Mouse (Mus musculus) liver, embryonic 16.5 days (tissue): Measurements from ENCODE around the gene Gch1. TPM values are rescaled to one million over a fixed set of nuclear protein-coding genes. Genes with fewer than 3 reads are reported as not detected.
A peak's percentile ranks its signal among the peaks of the same experiment; 100 is the strongest.

Experiments used
- ATAC-seq: fragments of 200-750 bp; cut with Nextera tagmentation; 2 replicates; pipeline ENCODE4 v1.8.0; 2017; ENCODE audit warnings: low read depth, mild to moderate bottlenecking, moderate number of reproducible peaks, moderate library complexity
- H3K27ac ChIP-seq: fragments of 300-500 bp; sonication (generic); 2 replicates; pipeline ENCODE4 v1.5.1; 2014; ENCODE audit warnings: mild to moderate bottlenecking, low read length
- H3K27me3 ChIP-seq: fragments of 300-500 bp; sonication (generic); 2 replicates; pipeline ENCODE4 v1.6.1; 2014; ENCODE audit warnings: low read depth, low read length, mixed read lengths; ENCODE audit not compliant: control insufficient read depth, insufficient read depth
- H3K36me3 ChIP-seq: fragments of 300-500 bp; sonication (generic); 2 replicates; pipeline ENCODE4 v1.6.1; 2014; ENCODE audit warnings: mild to moderate bottlenecking; ENCODE audit not compliant: control insufficient read depth, insufficient read depth
- H3K4me1 ChIP-seq: fragments of 300-500 bp; sonication (generic); 2 replicates; pipeline ENCODE4 v1.6.1; 2014; ENCODE audit warnings: low read depth, low read length, mixed read lengths; ENCODE audit not compliant: control insufficient read depth
- H3K4me2 ChIP-seq: fragments of 300-500 bp; sonication (generic); 2 replicates; pipeline ENCODE4 v1.6.1; 2014; ENCODE audit warnings: low read depth, low read length, mixed read lengths
- H3K4me3 ChIP-seq: fragments of 300-500 bp; sonication (generic); 2 replicates; pipeline ENCODE4 v1.5.1; 2014; ENCODE audit warnings: low read depth, mild to moderate bottlenecking, low read length
- H3K9ac ChIP-seq: fragments of 300-500 bp; sonication (generic); 2 replicates; pipeline ENCODE4 v1.6.1; 2014; ENCODE audit warnings: low read depth, low read length
- H3K9me3 ChIP-seq: fragments of 300-500 bp; sonication (generic); replicated peaks from 2 replicates; pipeline ENCODE4 v1.6.1; 2016; ENCODE audit warnings: low read length; ENCODE audit not compliant: control insufficient read depth
- WGBS: fragments of 180-500 bp; shearing (Covaris S2); extraction: QIAGEN DNeasy Blood & Tissue Kit; methylation state at CpG from one replicate; pipeline ENCODE4 v1.1.7; 2014; ENCODE audit not compliant: insufficient replicate concordance; 5-methylcytosine and 5-hydroxymethylcytosine counted together
- polyA plus RNA-seq: library from polyadenylated mRNA; unstranded; fragments of >200 nt; fragmentation: Nextera tagmentation; extraction: Ambion mirVana; gene quantifications from 2 replicates; pipeline ENCODE4 v1.2.1, GENCODE M21; 2015

Gene Gch1
- polyA plus RNA-seq, 1 experiment from 2014 or later: 4.6 TPM

DNA sequence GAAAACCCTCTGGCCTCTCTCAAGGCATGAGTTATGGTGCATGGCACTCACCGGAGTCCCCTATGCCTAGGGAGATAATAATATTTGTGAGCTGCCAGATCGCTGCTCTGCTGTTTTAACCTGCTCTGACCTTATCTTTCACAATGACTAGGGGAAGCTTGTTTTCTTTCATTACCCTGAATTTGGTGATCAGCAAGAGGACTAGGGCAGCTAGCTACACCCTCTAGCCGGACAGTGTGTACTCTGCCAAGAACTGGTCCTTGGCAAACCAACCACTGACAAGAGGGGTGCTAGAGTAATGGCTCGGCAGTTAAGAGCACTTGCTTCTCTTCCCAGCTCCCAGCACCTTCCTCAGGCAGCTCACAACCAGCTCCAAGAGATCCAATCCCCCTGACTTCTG is 1.4 kb upstream of the Gch1 start:
- Histone ChIP-seq H3K4me2 (no peak overlapping the region), H3K9me3 (no peaks in the 10 kb centered on the region), H3K27ac (no peak overlapping the region), H3K4me3 (no peak overlapping the region), H3K36me3 (no peaks in the 10 kb centered on the region), H3K4me1 (peaks cover 21% of the 10 kb centered on the region), H3K9ac (no peak overlapping the region), H3K27me3 (peaks cover 10% of the 10 kb centered on the region; the same call in 1 of the 2 replicates)
- 49% methylated on average over 4 of the region's 4 CpGs for WGBS
- ATAC-seq: no peak

DNA sequence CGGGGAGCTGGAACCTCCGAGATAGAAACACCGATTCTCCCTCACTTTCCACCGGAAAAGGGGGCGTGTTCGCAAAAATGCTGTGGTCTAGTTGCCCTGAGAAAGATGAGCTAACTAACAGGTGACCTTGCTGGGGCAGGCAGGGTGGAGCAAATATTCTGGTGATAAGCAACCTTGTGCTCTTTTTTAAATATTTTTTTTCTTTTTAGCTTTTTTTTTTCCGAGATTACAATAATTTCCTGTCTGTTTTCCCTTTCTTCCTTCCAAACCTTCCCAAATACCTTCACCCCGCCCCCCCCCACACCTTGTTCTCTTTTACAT is 382 bp upstream of the Gch1 start:
- peak overlapping the region; percentile 54; the same call in 1 of the 2 replicates for H3K27ac ChIP-seq
- WGBS: 8% methylated on average over 8 of the region's 8 CpGs
- peak overlapping the region; percentile 86 for H3K9ac ChIP-seq
- H3K27me3 ChIP-seq: peaks cover 10% of the 10 kb centered on the region; the same call in 1 of the 2 replicates
- peak; percentile 59 for ATAC-seq
- no peaks in the 10 kb centered on the region for H3K9me3 ChIP-seq
- H3K4me3 ChIP-seq: peak overlapping the region; percentile 81
- peak overlapping the region; percentile 99 for H3K4me2 ChIP-seq
- no peaks in the 10 kb centered on the region for H3K36me3 ChIP-seq
- H3K4me1 ChIP-seq: peaks cover 21% of the 10 kb centered on the region

DNA sequence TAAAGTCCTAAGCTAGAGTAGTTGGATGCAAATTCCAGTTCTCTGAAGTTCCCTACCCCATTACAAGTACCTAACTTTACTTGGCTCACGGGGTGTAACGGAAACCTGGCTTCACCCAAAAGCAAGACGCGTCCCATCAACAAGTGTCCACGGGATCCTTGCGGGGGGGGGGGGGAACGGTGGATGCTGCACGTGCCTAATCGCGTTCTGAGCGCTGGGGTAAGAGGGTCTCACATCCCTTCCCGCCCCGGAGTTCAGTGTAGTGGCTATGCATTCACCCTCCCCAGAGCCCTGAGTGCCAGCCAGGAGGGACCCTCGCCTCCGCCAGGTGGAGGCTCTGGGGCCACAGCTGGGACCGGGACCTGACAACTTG is 752 bp downstream of the Gch1 start:
- no peak overlapping the region for H3K27ac ChIP-seq
- H3K4me1 ChIP-seq: peaks cover 21% of the 10 kb centered on the region
- peak overlapping the region; percentile 81 for H3K4me3 ChIP-seq
- peak overlapping the region; percentile 99 for H3K4me2 ChIP-seq
- under 1% methylated on average over 16 of the region's 16 CpGs for WGBS
- no peak for ATAC-seq
- peak overlapping the region; percentile 86 for H3K9ac ChIP-seq
- no peaks in the 10 kb centered on the region for H3K9me3 ChIP-seq
- no peaks in the 10 kb centered on the region for H3K36me3 ChIP-seq
- H3K27me3 ChIP-seq: peaks cover 10% of the 10 kb centered on the region; the same call in 1 of the 2 replicates

DNA sequence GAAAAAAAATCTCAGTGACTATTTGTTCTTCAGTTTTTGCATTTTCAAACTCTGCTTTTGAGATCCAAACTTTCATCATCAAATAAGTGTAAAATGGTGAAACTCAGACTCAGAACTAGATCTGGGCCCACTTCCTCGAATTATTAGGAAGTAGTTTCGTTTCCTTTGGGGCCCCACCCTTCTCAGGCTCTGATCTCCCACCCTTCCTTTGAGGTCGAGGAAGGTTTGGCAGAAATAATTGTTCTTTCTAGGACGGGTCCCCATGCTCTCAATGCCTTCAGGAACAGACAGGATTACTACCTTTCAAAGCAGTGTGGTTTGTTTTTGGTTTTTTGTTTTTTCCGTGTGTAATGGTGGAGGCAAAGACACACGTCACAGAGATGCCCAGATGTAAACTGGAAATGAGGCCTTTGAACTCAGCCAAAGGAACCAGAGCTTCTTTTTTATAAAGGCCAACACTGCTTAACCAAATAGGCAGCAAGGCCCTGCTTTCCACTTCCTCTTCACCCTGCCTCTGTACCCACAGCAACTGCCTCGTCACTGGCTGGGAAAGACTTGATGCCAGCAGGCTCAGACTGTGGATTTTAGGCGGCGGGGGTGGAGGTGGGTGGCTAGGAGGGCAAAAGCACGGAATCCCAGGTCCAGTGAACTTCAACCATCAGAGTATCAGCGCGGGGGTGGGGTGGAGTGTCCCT is 1.4 kb downstream of the Gch1 start:
- Histone ChIP-seq H3K4me3 (peak overlapping the region; percentile 81), H3K4me1 (peaks cover 21% of the 10 kb centered on the region), H3K9me3 (no peaks in the 10 kb centered on the region), H3K4me2 (peak overlapping the region; percentile 99), H3K9ac (no peak overlapping the region), H3K27me3 (peaks cover 10% of the 10 kb centered on the region; the same call in 1 of the 2 replicates), H3K27ac (no peak overlapping the region), H3K36me3 (no peaks in the 10 kb centered on the region)
- ATAC-seq: no peak
- 16% methylated on average over 12 of the region's 12 CpGs for WGBS

DNA sequence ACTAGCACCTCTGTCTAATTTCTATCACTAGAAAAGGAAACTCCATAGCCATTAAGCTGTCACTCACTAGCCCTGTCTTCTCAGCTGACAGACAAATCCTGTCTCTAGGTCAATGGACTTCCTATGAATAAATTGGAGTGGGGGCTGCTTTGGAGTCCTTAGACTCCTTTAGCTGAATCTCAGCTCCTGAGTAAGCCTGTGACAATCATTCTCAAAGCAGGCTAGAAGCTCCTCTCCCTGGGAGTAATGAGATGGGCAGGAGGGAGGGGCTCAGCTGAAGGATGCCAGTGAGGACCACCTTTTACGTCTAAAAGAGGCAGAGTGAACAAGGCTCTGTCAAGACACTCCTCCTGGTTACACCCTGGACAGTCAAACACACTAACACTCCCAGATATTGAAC is 2.0 kb downstream of the Gch1 start:
- H3K4me3 ChIP-seq: no peak overlapping the region
- no peaks in the 10 kb centered on the region for H3K36me3 ChIP-seq
- H3K27ac ChIP-seq: no peak overlapping the region
- no peaks in the 10 kb centered on the region for H3K9me3 ChIP-seq
- H3K4me1 ChIP-seq: peaks cover 21% of the 10 kb centered on the region
- peaks cover 10% of the 10 kb centered on the region; the same call in 1 of the 2 replicates for H3K27me3 ChIP-seq
- no peak overlapping the region for H3K9ac ChIP-seq
- ATAC-seq: no peak
- 52% methylated on average over 1 of the region's 1 CpGs for WGBS
- no peak overlapping the region; the same call in 1 of the 2 replicates for H3K4me2 ChIP-seq

DNA sequence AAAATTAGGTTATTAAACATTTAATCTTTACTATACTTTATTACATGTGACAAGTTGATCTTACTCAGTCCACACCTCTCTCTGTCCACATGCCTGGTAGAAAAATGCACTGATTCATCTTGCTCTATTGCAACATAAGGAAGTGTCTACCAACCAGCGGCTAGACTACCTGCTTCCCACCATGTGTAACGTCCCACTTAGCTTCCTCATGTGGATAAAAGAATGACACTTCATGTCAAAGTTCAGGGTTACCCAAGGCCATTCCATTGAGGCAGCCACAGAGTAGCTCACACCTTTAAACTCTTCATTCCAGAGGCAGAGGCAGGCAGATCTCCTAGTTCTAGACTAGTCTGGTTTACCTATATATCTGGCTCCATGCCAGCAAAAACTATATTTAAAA is 2.7 kb downstream of the Gch1 start:
- ATAC-seq: no peak
- H3K9ac ChIP-seq: no peak overlapping the region
- H3K36me3 ChIP-seq: no peaks in the 10 kb centered on the region
- no peak overlapping the region for H3K4me2 ChIP-seq
- H3K27me3 ChIP-seq: peaks cover 10% of the 10 kb centered on the region; the same call in 1 of the 2 replicates
- no peak overlapping the region for H3K27ac ChIP-seq
- no peak overlapping the region for H3K4me3 ChIP-seq
- WGBS: 38% methylated on average over 2 of the region's 2 CpGs
- H3K4me1 ChIP-seq: peaks cover 21% of the 10 kb centered on the region
- H3K9me3 ChIP-seq: no peaks in the 10 kb centered on the region

DNA sequence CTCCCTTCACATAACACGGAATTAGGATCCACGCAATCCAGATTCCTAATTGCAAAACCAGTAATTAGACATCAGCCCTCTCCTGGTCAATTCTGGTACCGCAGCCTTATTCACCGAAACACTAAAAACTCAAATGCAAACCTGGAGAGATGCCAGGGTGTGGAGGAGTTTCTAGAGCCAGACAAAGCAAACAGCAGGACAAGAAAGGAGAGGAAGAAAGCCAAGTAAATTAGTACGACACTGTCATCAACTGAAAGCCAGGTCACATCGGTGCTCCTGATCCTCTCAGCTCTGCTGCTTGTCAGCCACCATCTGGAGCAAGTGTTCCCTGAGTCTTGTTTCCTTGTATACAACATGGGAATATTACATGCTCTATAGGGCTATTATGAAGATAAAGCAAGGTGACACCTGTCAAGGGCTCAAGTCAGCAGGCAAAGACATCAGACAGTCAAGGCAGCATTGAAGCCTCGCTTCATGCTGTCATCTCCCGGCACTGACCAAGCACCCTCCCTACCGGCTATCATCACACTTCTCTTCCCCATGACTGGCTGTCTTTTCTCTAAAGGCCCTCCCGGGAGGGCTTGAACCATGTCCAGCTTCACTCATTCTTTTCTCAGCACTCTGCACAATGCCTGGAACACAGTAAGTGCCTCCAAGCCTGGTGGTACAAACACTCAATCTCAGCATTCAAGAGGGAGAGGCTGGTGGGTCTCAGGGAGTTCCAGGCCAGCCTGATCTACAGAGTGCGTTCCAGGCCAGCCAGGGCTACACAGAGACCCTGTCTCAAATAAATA is 7.5 kb downstream of the Gch1 start:
- no peak overlapping the region for H3K4me2 ChIP-seq
- no peak overlapping the region for H3K9ac ChIP-seq
- no peak for ATAC-seq
- H3K27ac ChIP-seq: no peak overlapping the region
- H3K4me3 ChIP-seq: no peak overlapping the region
- no peaks in the 10 kb centered on the region for H3K4me1 ChIP-seq
- no peaks in the 10 kb centered on the region for H3K27me3 ChIP-seq
- H3K9me3 ChIP-seq: no peaks in the 10 kb centered on the region
- H3K36me3 ChIP-seq: no peaks in the 10 kb centered on the region
- WGBS: 60% methylated on average over 11 of the region's 11 CpGs

DNA sequence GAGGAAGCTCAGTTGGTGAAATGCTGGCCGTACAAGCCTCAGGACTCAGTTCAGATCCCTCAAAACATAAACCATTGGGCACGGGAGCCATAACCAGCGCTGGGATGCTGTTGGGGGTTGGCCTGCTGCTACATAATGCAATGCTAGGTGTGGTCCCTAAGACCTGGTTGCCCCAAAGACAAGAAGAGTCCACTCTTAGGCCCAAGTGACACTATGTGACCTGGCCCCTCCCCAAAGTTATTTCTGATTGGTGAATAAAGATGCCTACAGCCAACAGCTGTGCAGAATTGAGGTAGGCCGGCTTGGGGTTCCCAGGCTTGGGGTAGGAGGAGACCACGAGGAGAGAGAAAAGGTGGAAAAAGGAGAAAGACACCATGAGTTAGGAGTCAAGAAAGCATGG is 10.4 kb downstream of the Gch1 start:
- H3K9ac ChIP-seq: no peak overlapping the region
- ATAC-seq: no peak
- no peaks in the 10 kb centered on the region for H3K9me3 ChIP-seq
- H3K4me3 ChIP-seq: no peak overlapping the region
- H3K4me2 ChIP-seq: no peak overlapping the region
- no peaks in the 10 kb centered on the region for H3K4me1 ChIP-seq
- H3K27ac ChIP-seq: no peak overlapping the region
- H3K36me3 ChIP-seq: no peaks in the 10 kb centered on the region
- H3K27me3 ChIP-seq: no peaks in the 10 kb centered on the region
- 69% methylated on average over 5 of the region's 5 CpGs for WGBS

DNA sequence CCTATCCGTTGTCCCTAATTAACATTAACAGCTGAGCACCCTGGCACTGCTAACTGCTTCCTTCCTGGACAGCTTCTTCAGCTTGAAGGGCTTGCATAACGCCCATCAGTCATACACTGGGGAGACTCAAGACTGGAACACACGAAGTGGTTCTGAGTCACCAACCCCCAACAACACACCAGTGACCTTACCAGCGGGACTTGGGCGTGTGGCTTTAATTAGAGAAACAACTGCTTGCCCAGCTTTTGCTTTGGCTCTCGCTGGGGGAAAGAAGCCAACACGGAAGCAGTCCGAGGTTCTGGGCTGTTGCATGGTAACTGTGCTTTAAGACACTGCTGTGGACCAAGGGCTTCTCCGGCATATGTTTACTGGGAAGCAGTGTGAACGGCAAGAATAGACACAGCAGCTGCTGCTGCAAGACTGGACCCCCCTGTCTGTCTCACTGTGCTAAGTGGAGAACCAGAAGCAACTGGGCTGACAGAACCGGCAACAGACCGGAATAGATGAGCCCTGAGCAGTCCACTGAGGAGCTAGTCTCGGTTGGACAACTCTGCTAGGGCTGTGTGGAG is 11.3 kb downstream of the Gch1 start:
- Histone ChIP-seq H3K36me3 (no peaks in the 10 kb centered on the region), H3K4me3 (no peak overlapping the region), H3K27me3 (no peaks in the 10 kb centered on the region), H3K9ac (no peak overlapping the region), H3K4me1 (no peaks in the 10 kb centered on the region), H3K27ac (no peak overlapping the region), H3K9me3 (no peaks in the 10 kb centered on the region), H3K4me2 (no peak overlapping the region)
- WGBS: 25% methylated on average over 13 of the region's 13 CpGs
- no peak for ATAC-seq
